Mouse (Mus musculus) liver, adult 2 months (tissue): Measurements from ENCODE around the gene Lmf1. TPM values are rescaled to one million over a fixed set of nuclear protein-coding genes. Genes with fewer than 3 reads are reported as not detected.

Experiments used
- DNase-seq: peaks from one replicate; pipeline ENCODE4 v3.0.0-alpha.2; 2011; ENCODE audit warnings: low read depth, low spot score; ENCODE audit errors: extremely low read depth
- H3K27ac ChIP-seq: fragments of 200-500 bp; replicated peaks from 2 replicates; pipeline ENCODE4 v1.5.1; 2012; ENCODE audit warnings: low read depth, mild to moderate bottlenecking, control low read depth, inconsistent platforms, low read length; ENCODE audit not compliant: insufficient read depth
- H3K27me3 ChIP-seq: fragments of 200-500 bp; 2 replicates; pipeline ENCODE4 v1.6.1; 2012; ENCODE audit warnings: mild to moderate bottlenecking, moderate library complexity, low read length, inconsistent platforms; ENCODE audit not compliant: control insufficient read depth, insufficient read depth
- H3K36me3 ChIP-seq: fragments of 200-500 bp; 2 replicates; pipeline ENCODE4 v1.6.1; 2012; ENCODE audit warnings: low read length, inconsistent platforms; ENCODE audit not compliant: control insufficient read depth, insufficient read depth
- H3K4me1 ChIP-seq: fragments of 200-500 bp; 2 replicates; pipeline ENCODE4 v1.6.1; 2011; ENCODE audit warnings: low read length; ENCODE audit not compliant: control insufficient read depth, insufficient read depth
- H3K4me3 ChIP-seq: fragments of 200-500 bp; 2 replicates; pipeline ENCODE4 v1.5.1; 2011; ENCODE audit warnings: low read depth, mild to moderate bottlenecking, control low read depth, low read length, moderate library complexity; ENCODE audit not compliant: insufficient read depth
- H3K79me2 ChIP-seq: fragments of 200-500 bp; 2 replicates; pipeline ENCODE4 v1.6.1; 2012; ENCODE audit warnings: inconsistent platforms, mild to moderate bottlenecking, low read length, moderate library complexity; ENCODE audit not compliant: control insufficient read depth, insufficient read depth
- H3K9ac ChIP-seq: fragments of 200-500 bp; 2 replicates; pipeline ENCODE4 v1.6.1; 2012; ENCODE audit warnings: low read depth, mild to moderate bottlenecking, control low read depth, inconsistent platforms, low read length
- CTCF ChIP-seq: fragments of 200-500 bp; IDR thresholded peaks from 2 replicates; pipeline ENCODE4 v1.5.1; 2011; ENCODE audit warnings: low read depth, low read length, control low read depth
- POLR2A ChIP-seq: fragments of 200-500 bp; IDR thresholded peaks from 2 replicates; pipeline ENCODE4 v1.6.1; 2011; ENCODE audit warnings: low read length, control low read depth; ENCODE audit not compliant: insufficient read depth; ENCODE audit errors: extremely low read depth
- WGBS: fragments of 180-500 bp; shearing (Covaris S2); methylation state at CpG from one replicate; pipeline ENCODE4 v1.1.7; 2018; 5-methylcytosine and 5-hydroxymethylcytosine counted together
- polyA plus RNA-seq: library from polyadenylated mRNA; depleted of rRNA; stranded (reverse); fragments of >200 nt; gene quantifications from 2 replicates; pipeline ENCODE4 v1.2.3, GENCODE M21; 2012
- total RNA-seq: library from RNA; depleted of rRNA; stranded (reverse); fragments of >200 nt; gene quantifications from 2 replicates; pipeline ENCODE4 v1.2.3, GENCODE M21; 2014

Gene Lmf1
- total and polyA plus RNA-seq, 2 experiments = 26.9 to 38.4 TPM

GRCm38 (mm10) chr17:25556630-25557354, 22.1 kb upstream of the Lmf1 start:
- H3K27me3 ChIP-seq = peaks cover 7% of the 10 kb centered on the region; the same call in 1 of the 2 replicates
- WGBS = 21% methylated on average over 21 of the region's 21 CpGs

GRCm38 (mm10) chr17:25559634-25560033, 19.3 kb upstream of the Lmf1 start:
- H3K36me3 ChIP-seq = no peaks in the 10 kb centered on the region
- no peak overlapping the region for H3K9ac ChIP-seq
- no peak overlapping the region for H3K27ac ChIP-seq
- no peak for DNase-seq
- peaks cover 2% of the 10 kb centered on the region; the same call in 1 of the 2 replicates for H3K4me1 ChIP-seq
- WGBS = 56% methylated on average over 4 of the region's 4 CpGs
- H3K79me2 ChIP-seq = no peaks in the 10 kb centered on the region
- peaks cover 7% of the 10 kb centered on the region; the same call in 1 of the 2 replicates for H3K27me3 ChIP-seq
- TF ChIP-seq CTCF (no peak), POLR2A (no peak)
- H3K4me3 ChIP-seq = no peak overlapping the region

More at GRCm38 (mm10) chr17:25556630-25557354, 22.1 kb upstream of the Lmf1 start:
- Histone ChIP-seq H3K4me1 (peaks cover 2% of the 10 kb centered on the region; the same call in 1 of the 2 replicates), H3K9ac (no peak overlapping the region), H3K27ac (no peak overlapping the region), H3K4me3 (no peak overlapping the region), H3K36me3 (no peaks in the 10 kb centered on the region), H3K79me2 (no peaks in the 10 kb centered on the region)
- TF ChIP-seq CTCF = no peak
- no peak for DNase-seq

- DNase-seq = no peak
- 57% methylated on average over 5 of the region's 5 CpGs for WGBS
- TF ChIP-seq POLR2A (no peak), CTCF (no peak)
- Histone ChIP-seq H3K4me3 (no peak overlapping the region), H3K27me3 (peaks cover 7% of the 10 kb centered on the region; the same call in 1 of the 2 replicates), H3K79me2 (no peaks in the 10 kb centered on the region), H3K36me3 (no peaks in the 10 kb centered on the region), H3K27ac (no peak overlapping the region), H3K4me1 (peaks cover 2% of the 10 kb centered on the region; the same call in 1 of the 2 replicates), H3K9ac (no peak overlapping the region)
These were observed 18.2 kb upstream of the Lmf1 start for GRCm38 (mm10) chr17:25560554-25561222.

GRCm38 (mm10) chr17:25561223-25562028, 17.5 kb upstream of the Lmf1 start:
- Histone ChIP-seq H3K27ac (no peak overlapping the region), H3K9ac (no peak overlapping the region), H3K4me1 (no peaks in the 10 kb centered on the region), H3K79me2 (no peaks in the 10 kb centered on the region), H3K27me3 (peaks cover 4% of the 10 kb centered on the region; the same call in 1 of the 2 replicates), H3K4me3 (no peak overlapping the region), H3K36me3 (no peaks in the 10 kb centered on the region)
- no peak for TF ChIP-seq CTCF
- no peak for TF ChIP-seq POLR2A
- 77% methylated on average over 16 of the region's 16 CpGs for WGBS
- no peak for DNase-seq

- peaks cover 3% of the 10 kb centered on the region; the same call in 1 of the 2 replicates for H3K27me3 ChIP-seq
- no peak for DNase-seq
- H3K27ac ChIP-seq = no peak overlapping the region
- no peak overlapping the region for H3K9ac ChIP-seq
- no peaks in the 10 kb centered on the region for H3K79me2 ChIP-seq
- no peaks in the 10 kb centered on the region for H3K36me3 ChIP-seq
- no peaks in the 10 kb centered on the region for H3K4me1 ChIP-seq
- no peak overlapping the region for H3K4me3 ChIP-seq
- 84% methylated on average over 5 of the region's 5 CpGs for WGBS
- TF ChIP-seq POLR2A (no peak), CTCF (no peak)
These were observed 14.4 kb upstream of the Lmf1 start for GRCm38 (mm10) chr17:25564481-25564880.
